Mouse (Mus musculus) MEL (cell line): ENCODE measurements around the gene Ttll11. TPM values are rescaled to one million over a fixed set of nuclear protein-coding genes. Genes with fewer than 3 reads are reported as not detected.

Experiments
- DNase-seq: peaks from one replicate; pipeline ENCODE4 v3.0.0; 2011; ENCODE audit warnings: low read depth, low spot score
- H3K27ac ChIP-seq: 2 replicates; pipeline ENCODE4 v1.5.1; 2012; ENCODE audit warnings: low read depth, mild to moderate bottlenecking, control low read depth, low read length, moderate library complexity; ENCODE audit not compliant: control insufficient read depth
- H3K27me3 ChIP-seq, 2 experiments: fragments of 150-350 bp in 1 of 2; sonication (generic) in 1 of 2; 2 replicates each; pipeline ENCODE4 v1.6.1; 2012; ENCODE audit warnings: low read length in 2 of 2, mild to moderate bottlenecking in 2 of 2, improper control_type of control experiment in 1 of 2, moderate library complexity in 1 of 2; ENCODE audit not compliant: insufficient read depth in 2 of 2, control insufficient read depth in 1 of 2
- H3K36me3 ChIP-seq, 2 experiments: 2 replicates each; pipeline ENCODE4 v1.6.1; 2012 to 2014; ENCODE audit warnings: low read length in 2 of 2, improper control_type of control experiment in 1 of 2, inconsistent platforms in 1 of 2, mild to moderate bottlenecking in 1 of 2; ENCODE audit not compliant: insufficient read depth in 2 of 2, control insufficient read depth in 1 of 2
- H3K4me1 ChIP-seq, 2 experiments: fragments of 150-350 bp in 1 of 2; sonication (generic) in 1 of 2; 2 replicates each; pipeline ENCODE4 v1.6.1; 2012; ENCODE audit warnings: low read length in 2 of 2, improper control_type of control experiment in 1 of 2, mild to moderate bottlenecking in 1 of 2; ENCODE audit not compliant: insufficient read depth in 2 of 2, control insufficient read depth in 1 of 2
- H3K4me3 ChIP-seq, 2 experiments: fragments of 150-350 bp in 1 of 2; sonication (generic) in 1 of 2; 2 replicates each; pipeline ENCODE4 v1.5.1; 2012; ENCODE audit warnings: low read depth in 2 of 2, low read length in 2 of 2, mild to moderate bottlenecking in 2 of 2, moderate library complexity in 2 of 2, control low read depth in 1 of 2, improper control_type of control experiment in 1 of 2; ENCODE audit not compliant: control insufficient read depth in 1 of 2, insufficient read depth in 1 of 2
- H3K79me2 ChIP-seq: 2 replicates; pipeline ENCODE4 v1.6.1; 2012; ENCODE audit warnings: mild to moderate bottlenecking, low read length, moderate library complexity; ENCODE audit not compliant: control insufficient read depth, poor library complexity, insufficient read depth
- H3K9ac ChIP-seq: 2 replicates; pipeline ENCODE4 v1.6.1; 2012; ENCODE audit warnings: low read depth, mild to moderate bottlenecking, control low read depth, low read length, moderate library complexity; ENCODE audit not compliant: control insufficient read depth, poor library complexity, severe bottlenecking
- H3K9me3 ChIP-seq: fragments of 150-350 bp; sonication (generic); replicated peaks from 2 replicates; pipeline ENCODE4 v1.6.1; 2012; ENCODE audit warnings: mild to moderate bottlenecking, low read length, improper control_type of control experiment, moderate library complexity; ENCODE audit not compliant: insufficient read depth
- BHLHE40 ChIP-seq: IDR thresholded peaks from 2 replicates; pipeline ENCODE4 v1.6.1; 2012; ENCODE audit warnings: low read depth, mild to moderate bottlenecking, inconsistent platforms, low read length, improper control_type of control experiment, borderline replicate concordance
- CHD1 ChIP-seq: IDR thresholded peaks from 2 replicates; pipeline ENCODE4 v1.6.1; 2012; ENCODE audit warnings: low read depth, mild to moderate bottlenecking, inconsistent platforms, low read length, improper control_type of control experiment
- CHD2 ChIP-seq: IDR thresholded peaks from 2 replicates; pipeline ENCODE4 v1.6.1; 2011; ENCODE audit warnings: low read length, improper control_type of control experiment
- E2F4 ChIP-seq: IDR thresholded peaks from 2 replicates; pipeline ENCODE4 v1.6.1; 2011; ENCODE audit warnings: low read depth, low read length, improper control_type of control experiment, borderline replicate concordance
- ETS1 ChIP-seq: IDR thresholded peaks from 2 replicates; pipeline ENCODE4 v1.6.1; 2012; ENCODE audit warnings: low read depth, mild to moderate bottlenecking, inconsistent platforms, low read length, improper control_type of control experiment, moderate library complexity
- HCFC1 ChIP-seq: IDR thresholded peaks from 2 replicates; pipeline ENCODE4 v1.6.1; 2012; ENCODE audit warnings: low read depth, mild to moderate bottlenecking, inconsistent platforms, low read length, improper control_type of control experiment, moderate library complexity
- JUND ChIP-seq: IDR thresholded peaks from 2 replicates; pipeline ENCODE4 v1.6.1; 2011; ENCODE audit warnings: low read depth, mild to moderate bottlenecking, improper control_type of control experiment, low read length
- MAZ ChIP-seq: IDR thresholded peaks from 2 replicates; pipeline ENCODE4 v1.6.1; 2012; ENCODE audit warnings: low read depth, mild to moderate bottlenecking, inconsistent platforms, low read length, improper control_type of control experiment
- MEF2A ChIP-seq: IDR thresholded peaks from 2 replicates; pipeline ENCODE4 v1.6.1; 2014; ENCODE audit warnings: low read depth, mild to moderate bottlenecking, inconsistent platforms, low read length, improper control_type of control experiment; ENCODE audit not compliant: poor library complexity, insufficient replicate concordance, severe bottlenecking; ENCODE audit errors: extremely low read depth
- MXI1 ChIP-seq: IDR thresholded peaks from 2 replicates; pipeline ENCODE4 v1.6.1; 2011; ENCODE audit warnings: mild to moderate bottlenecking, low read depth, low read length, improper control_type of control experiment
- MYC ChIP-seq: IDR thresholded peaks from 2 replicates; pipeline ENCODE4 v1.6.1; 2011; ENCODE audit warnings: low read depth, mild to moderate bottlenecking, low read length, improper control_type of control experiment, moderate library complexity
- POLR2AphosphoS2 ChIP-seq: IDR thresholded peaks from 2 replicates; pipeline ENCODE4 v1.6.1; 2011; ENCODE audit warnings: low read length, improper control_type of control experiment
- POLR2AphosphoS5 ChIP-seq: IDR thresholded peaks from 2 replicates; pipeline ENCODE4 v1.6.1; 2012; ENCODE audit warnings: low read depth, borderline replicate concordance, mild to moderate bottlenecking, inconsistent platforms, low read length, moderate library complexity, mixed read lengths
- RCOR1 ChIP-seq: IDR thresholded peaks from 2 replicates; pipeline ENCODE4 v1.6.1; 2012; ENCODE audit warnings: low read depth, mild to moderate bottlenecking, inconsistent platforms, low read length, improper control_type of control experiment
- SIN3A ChIP-seq: IDR thresholded peaks from 2 replicates; pipeline ENCODE4 v1.6.1; 2012; ENCODE audit warnings: low read length, improper control_type of control experiment, inconsistent platforms
- SMC3 ChIP-seq: IDR thresholded peaks from 2 replicates; pipeline ENCODE4 v1.6.1; 2011; ENCODE audit warnings: low read depth, low read length, improper control_type of control experiment
- TAL1 ChIP-seq: IDR thresholded peaks from 2 replicates; pipeline ENCODE4 v1.6.1; 2012; ENCODE audit warnings: mild to moderate bottlenecking, inconsistent platforms, low read length, moderate library complexity, mixed read lengths
- TBP ChIP-seq: IDR thresholded peaks from 2 replicates; pipeline ENCODE4 v1.8.0; 2011; ENCODE audit warnings: low read depth, low read length, improper control_type of control experiment
- TCF12 ChIP-seq: IDR thresholded peaks from 2 replicates; pipeline ENCODE4 v1.6.1; 2014; ENCODE audit warnings: low read depth, mild to moderate bottlenecking, inconsistent platforms, low read length, improper control_type of control experiment, moderate library complexity
- UBTF ChIP-seq: IDR thresholded peaks from 2 replicates; pipeline ENCODE4 v1.6.1; 2012; ENCODE audit warnings: low read depth, mild to moderate bottlenecking, inconsistent platforms, low read length, improper control_type of control experiment, moderate library complexity, borderline replicate concordance; ENCODE audit not compliant: insufficient read depth
- USF1 ChIP-seq: IDR thresholded peaks from 2 replicates; pipeline ENCODE4 v1.6.1; 2014; ENCODE audit warnings: low read depth, mild to moderate bottlenecking, inconsistent platforms, low read length, improper control_type of control experiment, moderate library complexity
- USF2 ChIP-seq, 2 experiments: IDR thresholded peaks; 2 replicates each; pipeline ENCODE4 v1.6.1; 2011 to 2012; ENCODE audit warnings: improper control_type of control experiment in 2 of 2, low read length in 2 of 2, borderline replicate concordance in 1 of 2, inconsistent platforms in 1 of 2, low read depth in 1 of 2, mild to moderate bottlenecking in 1 of 2; ENCODE audit not compliant: insufficient read depth in 1 of 2
- ZC3H11A ChIP-seq: IDR thresholded peaks from 2 replicates; pipeline ENCODE4 v1.6.1; 2012; ENCODE audit warnings: low read depth, mild to moderate bottlenecking, inconsistent platforms, low read length, improper control_type of control experiment
- ZKSCAN1 ChIP-seq: IDR thresholded peaks from 2 replicates; pipeline ENCODE4 v1.6.1; 2012; ENCODE audit warnings: low read depth, mild to moderate bottlenecking, inconsistent platforms, low read length, improper control_type of control experiment, moderate library complexity
- ZMIZ1 ChIP-seq: IDR thresholded peaks from 2 replicates; pipeline ENCODE4 v1.6.1; 2012; ENCODE audit warnings: low read depth, mild to moderate bottlenecking, inconsistent platforms, low read length, improper control_type of control experiment, moderate library complexity
- ZNF384 ChIP-seq: IDR thresholded peaks from 2 replicates; pipeline ENCODE4 v1.6.1; 2012; ENCODE audit warnings: low read depth, mild to moderate bottlenecking, inconsistent platforms, low read length, improper control_type of control experiment
- polyA plus RNA-seq, 2 experiments: library from polyadenylated mRNA; stranded (reverse) in 1 of 2; unstranded in 1 of 2; fragments of >175 nt in 1 of 2; fragments of >200 nt in 1 of 2; gene quantifications; 2 replicates each; pipeline versions ENCODE4 v1.2.1 to v1.2.4; 2012; ENCODE audit warnings: low replicate concordance in 2 of 2, low read depth in 1 of 2; ENCODE audit not compliant: insufficient read length in 2 of 2, insufficient read depth in 1 of 2, missing spikeins in 1 of 2
- total RNA-seq: library from RNA; depleted of rRNA; stranded (reverse); fragments of 300-350 nt; gene quantifications from 2 replicates; pipeline ENCODE4 v1.2.3, GENCODE M21; 2012

Gene Ttll11
- total and polyA plus RNA-seq, 3 experiments: 1.2 to 2.5 TPM; not detected in 1

DNA sequence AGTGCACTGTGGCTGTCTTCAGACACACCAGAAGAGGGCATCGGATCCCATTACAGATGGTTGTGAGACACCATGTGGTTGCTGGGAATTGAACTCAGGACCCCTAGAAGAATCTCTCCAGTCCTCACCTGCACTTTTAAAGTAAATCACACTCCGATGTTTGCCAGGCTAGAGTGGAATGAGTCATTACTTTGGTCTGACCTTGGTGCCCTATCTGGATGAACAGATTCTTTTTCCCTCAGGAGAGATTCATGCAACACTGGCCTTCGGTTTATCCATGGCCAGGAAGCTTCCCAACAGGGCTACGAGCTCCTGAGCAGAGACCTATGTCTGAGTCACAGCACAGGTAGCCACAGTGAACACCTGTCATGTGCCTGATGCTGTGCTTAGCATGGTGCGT lies 18.7 kb upstream of the Ttll11 start:
- H3K27me3 ChIP-seq: peaks cover 0 to 1% of the 10 kb centered on the region in 2 experiments; a peak in 2 of 4 replicates
- no peak for DNase-seq
- TF ChIP-seq TCF12 (no peak), MYC (no peak), RCOR1 (no peak), UBTF (no peak), ZKSCAN1 (no peak), TAL1 (no peak), MXI1 (no peak), MEF2A (no peak), E2F4 (no peak), SIN3A (no peak), ZC3H11A (no peak), TBP (no peak), HCFC1 (no peak), ZMIZ1 (no peak), CHD2 (no peak), POLR2AphosphoS2 (no peak), ETS1 (no peak), BHLHE40 (no peak)
- peaks cover 0 to 4% of the 10 kb centered on the region in 2 experiments; a peak in 2 of 4 replicates for H3K36me3 ChIP-seq
- no peak overlapping the region for H3K4me3 ChIP-seq
- no peaks in the 10 kb centered on the region for H3K79me2 ChIP-seq
- no peak overlapping the region for H3K27ac ChIP-seq
- no peaks in the 10 kb centered on the region for H3K9me3 ChIP-seq
- peaks cover 3 to 11% of the 10 kb centered on the region in 2 experiments; a peak in 3 of 4 replicates for H3K4me1 ChIP-seq
- H3K9ac ChIP-seq: no peak overlapping the region

DNA sequence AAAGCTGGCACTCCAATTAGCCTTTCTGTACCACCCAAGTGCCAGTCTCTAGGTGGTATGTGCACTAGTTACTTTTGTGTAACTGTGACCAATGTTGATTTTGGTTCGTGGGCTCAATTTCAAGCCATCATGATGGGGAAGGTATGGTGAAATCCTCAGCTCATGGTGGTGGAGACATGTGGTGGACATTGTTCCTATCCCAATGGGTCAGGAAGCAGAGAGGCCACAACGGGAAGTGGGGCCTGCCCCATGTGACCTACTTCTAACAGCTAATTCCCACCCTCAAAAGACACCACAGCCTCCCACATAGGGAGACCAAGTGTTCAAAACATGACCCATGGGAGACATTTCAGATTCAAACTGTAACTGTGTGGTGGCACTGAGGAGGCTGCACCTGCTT lies 17.0 kb upstream of the Ttll11 start:
- Histone ChIP-seq H3K4me1 (peaks cover 5 to 18% of the 10 kb centered on the region in 2 experiments; a peak in 3 of 4 replicates), H3K79me2 (no peaks in the 10 kb centered on the region), H3K9ac (no peak overlapping the region), H3K4me3 (no peak overlapping the region), H3K27ac (no peak overlapping the region), H3K36me3 (peaks cover 0 to 9% of the 10 kb centered on the region in 2 experiments; a peak in 2 of 4 replicates), H3K27me3 (peaks cover 0 to 1% of the 10 kb centered on the region in 2 experiments; a peak in 2 of 4 replicates), H3K9me3 (no peaks in the 10 kb centered on the region)
- TF ChIP-seq BHLHE40 (no peak), ZKSCAN1 (no peak), USF1 (no peak), POLR2AphosphoS5 (no peak), USF2 (IDR thresholded peaks at IDR 0.05; ENCODE audit: borderline replicate concordance in 1 of 2, insufficient read depth in 1 of 2, low read depth in 1 of 2, low read length in 2 of 2) (no peak), MAZ (no peak), ZNF384 (no peak), JUND (no peak), CHD1 (no peak), ZC3H11A (no peak), SMC3 (no peak), ETS1 (no peak)
- DNase-seq: no peak
